Mouse (Mus musculus) ES-CJ7 (cell line): ENCODE data around the gene Rhox3f.
"Not testable (repeated sequence)": the region's sequence is repeated elsewhere in the genome, so short reads cannot be mapped to it uniquely, and the experiment has no call there.

Source experiments
- DNase-seq: peaks from one replicate; pipeline ENCODE4 v3.0.0; 2011; ENCODE audit warnings: low read depth, low spot score

Gene Rhox3f

DNA sequence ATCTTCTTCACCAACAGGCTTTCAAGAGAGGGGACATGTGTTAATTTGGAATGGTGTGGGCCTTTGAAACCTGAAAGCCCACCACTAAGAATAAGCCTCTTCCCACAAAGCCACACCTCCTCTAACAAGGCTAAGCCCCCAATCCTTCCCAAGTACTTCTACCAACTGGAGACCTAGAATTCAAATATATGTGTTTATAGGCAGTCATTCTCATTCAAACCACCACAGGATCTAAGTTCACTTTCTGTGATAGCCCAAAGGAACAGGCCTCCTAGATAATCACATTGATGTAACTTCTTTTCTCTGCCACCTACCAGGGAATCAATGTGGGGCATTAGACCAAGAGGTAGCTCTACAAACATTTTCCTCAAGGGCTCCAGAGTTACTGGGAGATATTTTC lies at the start of gene Rhox3f:
Gene Rhox3f (plus strand): TSS at position 301 of the 400 bp plus-strand sequence.
- not testable (repeated sequence) for DNase-seq

DNA sequence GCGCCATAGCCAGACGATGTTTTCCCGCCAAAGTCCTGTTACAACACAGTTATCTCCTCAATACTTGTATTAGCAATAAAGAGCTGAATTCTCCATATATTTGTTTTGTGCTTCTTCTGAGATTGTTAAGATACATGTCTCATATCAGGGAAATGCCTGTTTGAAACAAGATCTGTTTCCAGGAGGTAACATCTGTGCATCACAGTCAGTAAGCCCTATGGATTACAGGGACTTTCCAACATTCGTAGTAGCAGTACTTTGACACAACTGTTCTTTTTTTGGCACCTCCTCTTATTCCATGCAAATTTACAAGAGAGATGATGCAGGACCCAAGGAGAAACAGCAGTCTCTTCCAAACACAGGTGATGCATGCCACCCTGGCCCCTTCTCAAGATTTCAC lies 39.1 kb upstream of the Rhox3f start, which contains the start of gene Rhox3e:
Gene Rhox3e (plus strand): TSS at position 301 of the 400 bp plus-strand sequence.
- DNase-seq: not testable (repeated sequence)

DNA sequence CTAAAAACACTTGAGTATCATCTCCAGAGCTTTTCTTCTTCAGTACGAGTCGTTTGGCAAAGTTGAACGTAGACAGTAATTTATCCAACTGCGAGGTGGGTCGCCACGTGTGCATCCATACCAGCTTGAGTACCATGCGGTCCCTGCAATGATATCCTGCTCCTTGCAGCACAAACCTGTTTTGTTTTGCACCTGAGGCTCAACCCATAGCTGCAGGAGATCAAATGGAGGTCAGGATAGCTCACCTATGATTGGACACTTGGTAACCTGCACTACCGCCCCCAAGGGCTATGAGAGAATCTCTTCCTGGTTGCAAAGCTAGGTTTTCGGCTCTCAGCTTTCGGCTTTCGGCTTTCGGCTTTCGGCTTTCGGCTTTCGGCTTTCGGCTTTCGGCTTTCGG lies 23.7 kb upstream of the Rhox3f start, which contains the start of gene Rhox4e:
Gene Rhox4e (plus strand): TSS at position 301 of the 400 bp plus-strand sequence.
- not testable (repeated sequence) for DNase-seq

DNA sequence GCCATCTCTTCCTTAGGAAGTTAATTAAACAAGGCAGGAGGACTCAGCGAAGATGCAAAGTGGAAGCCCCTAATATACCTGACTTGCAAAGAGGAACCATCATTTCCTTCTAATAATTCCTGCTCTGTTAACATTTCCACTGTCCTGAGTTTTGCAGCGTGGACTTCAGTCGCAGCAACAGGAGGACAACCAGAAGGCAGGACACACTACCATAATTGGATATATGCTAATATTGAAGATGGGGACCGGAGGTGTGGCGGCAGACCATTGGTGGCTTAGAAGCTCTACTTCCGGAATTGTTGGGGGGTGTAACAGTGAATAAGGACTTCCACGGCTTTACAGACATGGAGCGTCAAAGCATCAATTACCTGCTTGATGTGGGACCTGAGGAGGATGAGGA lies 9.7 kb upstream of the Rhox3f start, which contains the start of gene Rhox2f:
Gene Rhox2f (plus strand): TSS at position 301 of the 400 bp plus-strand sequence.
- not testable (repeated sequence) for DNase-seq

DNA sequence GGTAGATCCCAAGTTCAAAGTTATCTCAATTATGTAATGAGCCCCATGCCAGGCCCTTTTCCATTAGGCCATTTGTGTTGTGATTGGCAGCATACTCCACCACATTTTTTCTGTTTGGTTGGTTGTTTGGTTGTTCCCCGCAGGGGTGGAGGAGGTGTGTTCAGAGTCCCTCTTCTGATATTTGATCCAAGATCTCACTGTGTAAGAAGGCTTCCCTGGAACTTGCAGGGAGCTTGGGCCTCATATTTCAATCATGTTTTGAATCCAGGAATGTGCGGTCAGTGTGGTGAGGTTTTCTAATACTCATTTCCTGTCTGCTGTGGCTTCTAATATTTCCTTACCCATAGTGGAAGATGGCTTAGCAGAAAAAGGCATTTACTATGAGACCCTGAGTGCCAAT lies 8.2 kb upstream of the Rhox3f start:
- not testable (repeated sequence) for DNase-seq

DNA sequence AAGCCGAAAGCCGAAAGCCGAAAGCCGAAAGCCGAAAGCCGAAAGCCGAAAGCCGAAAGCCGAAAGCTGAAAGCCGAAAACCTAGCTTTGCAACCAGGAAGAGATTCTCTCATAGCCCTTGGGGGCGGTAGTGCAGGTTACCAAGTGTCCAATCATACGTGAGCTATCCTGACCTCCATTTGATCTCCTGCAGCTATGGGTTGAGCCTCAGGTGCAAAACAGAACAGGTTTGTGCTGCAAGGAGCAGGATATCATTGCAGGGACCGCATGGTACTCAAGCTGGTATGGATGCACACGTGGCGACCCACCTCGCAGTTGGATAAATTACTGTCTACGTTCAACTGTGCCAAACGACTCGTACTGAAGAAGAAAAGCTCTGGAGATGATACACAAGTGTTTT lies 26.8 kb downstream of the Rhox3f start, which contains the start of gene Rhox4f:
Gene Rhox4f (minus strand): TSS at position 101 of the 400 bp plus-strand sequence.
- DNase-seq: not testable (repeated sequence)

DNA sequence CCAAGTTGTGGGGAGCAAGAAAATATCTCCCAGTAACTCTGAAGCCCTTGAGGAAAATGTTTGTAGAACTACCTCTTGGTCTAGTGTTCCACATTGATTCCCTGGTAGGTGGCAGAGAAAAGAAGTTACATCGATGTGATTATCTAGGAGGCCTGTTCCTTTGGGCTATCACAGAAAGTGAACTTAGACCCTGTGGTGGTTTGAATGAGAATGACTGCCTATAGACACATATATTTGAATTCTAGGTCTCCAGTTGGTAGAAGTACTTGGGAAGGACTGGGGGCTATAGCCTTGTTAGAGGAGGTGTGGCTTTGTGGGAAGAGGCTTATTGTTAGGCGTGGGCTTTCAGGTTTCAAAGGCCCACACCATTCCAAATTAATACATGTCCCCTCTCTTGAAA lies 47.7 kb downstream of the Rhox3f start, which contains the start of gene Rhox3g:
Gene Rhox3g (minus strand): TSS at position 101 of the 400 bp plus-strand sequence.
- DNase-seq: not testable (repeated sequence)
